Mouse (Mus musculus) adrenal gland, postnatal 25 days (tissue): Measurements from ENCODE around the gene Slc22a16. TPM values are rescaled to one million over a fixed set of nuclear protein-coding genes. Genes with fewer than 3 reads are reported as not detected.

Experiments
- total RNA-seq: library from RNA; stranded (reverse); gene quantifications from 2 replicates; pipeline ENCODE4 v1.2.3, GENCODE M21; 2021

Slc22a16 gene
- total RNA-seq, 1 experiment from 2014 or later = not detected

Other genes with a start within 250 kb of the Slc22a16 start
- gene Cdk19, start 230.8 kb upstream of the Slc22a16 start, total RNA-seq = 14.1 and 19.0 TPM in 2 replicates
- gene Ddo, start 59.7 kb downstream of the Slc22a16 start, total RNA-seq = 10.6 and 10.8 TPM in 2 replicates
- 6.1 and 8.4 TPM in 2 replicates for gene Mettl24, start 112.9 kb downstream of the Slc22a16 start, total RNA-seq